Mouse (Mus musculus): Measurements from ENCODE around the gene Gnai2. TPM values are rescaled to one million over a fixed set of nuclear protein-coding genes. Genes with fewer than 3 reads are reported as not detected.

Gene Gnai2
- total RNA-seq, 2 experiments from 2014 or later, result 73.2 to 87.6 TPM

GRCm38 (mm10) chr9:107631311-107631826 is 3.8 kb downstream of the Gnai2 start:
- DNase-seq, result no peak

GRCm38 (mm10) chr9:107630576-107630975 is 4.6 kb downstream of the Gnai2 start:
- no peak for DNase-seq

GRCm38 (mm10) chr9:107629901-107630425 is 5.2 kb downstream of the Gnai2 start:
- DNase-seq, result no peak

- no peak for DNase-seq
Observed at GRCm38 (mm10) chr9:107629411-107629730, 5.8 kb downstream of the Gnai2 start.

- peak; percentile 67 for DNase-seq
Observed at GRCm38 (mm10) chr9:107628721-107629410, 6.3 kb downstream of the Gnai2 start.

- no peak for DNase-seq
Observed at GRCm38 (mm10) chr9:107627387-107628255, 7.5 kb downstream of the Gnai2 start.

GRCm38 (mm10) chr9:107626844-107627277 is 8.3 kb downstream of the Gnai2 start:
- DNase-seq, result peak; percentile 71

GRCm38 (mm10) chr9:107626158-107626843 is 8.9 kb downstream of the Gnai2 start:
- DNase-seq, result peak; percentile 10

GRCm38 (mm10) chr9:107625351-107626128 is 9.6 kb downstream of the Gnai2 start:
- no peak for DNase-seq

GRCm38 (mm10) chr9:107624951-107625350 is 10.2 kb downstream of the Gnai2 start:
- DNase-seq, result no peak

- DNase-seq, result peak; percentile 41
Observed at GRCm38 (mm10) chr9:107624539-107624938, 10.6 kb downstream of the Gnai2 start.

GRCm38 (mm10) chr9:107620954-107621353 is 14.2 kb downstream of the Gnai2 start:
- DNase-seq, result no peak

- no peak for DNase-seq
Observed at GRCm38 (mm10) chr9:107619546-107619879, 15.7 kb downstream of the Gnai2 start.

GRCm38 (mm10) chr9:107618778-107619545 is 16.2 kb downstream of the Gnai2 start:
- no peak for DNase-seq

- DNase-seq, result no peak
Observed at GRCm38 (mm10) chr9:107618098-107618497, 17.1 kb downstream of the Gnai2 start.

GRCm38 (mm10) chr9:107617461-107617860 is 17.7 kb downstream of the Gnai2 start:
- DNase-seq, result no peak

- no peak for DNase-seq
Observed at GRCm38 (mm10) chr9:107615035-107615434, 20.1 kb downstream of the Gnai2 start.

GRCm38 (mm10) chr9:107612945-107613569 is 22.1 kb downstream of the Gnai2 start:
- no peak for DNase-seq

- peak; percentile 98 for DNase-seq
Observed at GRCm38 (mm10) chr9:107612191-107612944, 22.8 kb downstream of the Gnai2 start.
